Mouse (Mus musculus): ENCODE measurements around the gene Gnpat.

- TF ChIP-seq HCFC1 (IDR thresholded peaks at IDR 0.05; ENCODE audit: borderline replicate concordance, insufficient read depth, low read length) (no peak), MAFK (IDR thresholded peaks at IDR 0.05; ENCODE audit: insufficient read depth, low read depth, low read length) (no peak), CHD2 (IDR thresholded peaks at IDR 0.05; ENCODE audit: low read depth, low read length) (no peak), ZNF384 (IDR thresholded peaks at IDR 0.05; ENCODE audit: low read depth, low read length) (no peak), ZC3H11A (IDR thresholded peaks at IDR 0.05; ENCODE audit: borderline replicate concordance, low read depth, low read length) (no peak)
Measured at GRCm38 (mm10) chr8:124835848-124836247, 27.0 kb upstream of the Gnpat start.
